Mouse (Mus musculus) activated CD4-positive, CD25-positive, alpha-beta regulatory T cell, adult 4 months (primary cell): ENCODE data around the gene Cat. TPM values are rescaled to one million over a fixed set of nuclear protein-coding genes. Genes with fewer than 3 reads are reported as not detected.

ENCODE experiments used
- ATAC-seq: one replicate; pipeline ENCODE4 v1.8.0; 2017
- polyA plus RNA-seq, 2 experiments: library from polyadenylated mRNA; unstranded; fragments of 100-300 nt; shearing (Covaris generic); gene quantifications; one replicate each; pipeline ENCODE4 v1.2.1; 2017

The Cat gene
- polyA plus RNA-seq: 100 to 1,000 TPM; 104 to 110 TPM

- ATAC-seq: peak; percentile 98
Observed at GRCm38 (mm10) chr2:103484617-103485401, at the start of gene Cat. Gene Cat (minus strand): TSS chr2:103485160.

GRCm38 (mm10) chr2:103525596-103525995, 40.6 kb upstream of the Cat start:
- ATAC-seq: no peak

- ATAC-seq: no peak
Observed at GRCm38 (mm10) chr2:103516472-103516871, 31.5 kb upstream of the Cat start.

- ATAC-seq: no peak
Observed at GRCm38 (mm10) chr2:103515513-103516180, 30.7 kb upstream of the Cat start.

- ATAC-seq: no peak
Observed at GRCm38 (mm10) chr2:103512066-103512795, 27.3 kb upstream of the Cat start.

GRCm38 (mm10) chr2:103511631-103512030, 26.7 kb upstream of the Cat start:
- no peak for ATAC-seq

- no peak for ATAC-seq
Observed at GRCm38 (mm10) chr2:103511042-103511441, 26.1 kb upstream of the Cat start.

GRCm38 (mm10) chr2:103507651-103508050, 22.7 kb upstream of the Cat start:
- no peak for ATAC-seq

GRCm38 (mm10) chr2:103505956-103506355, 21.0 kb upstream of the Cat start:
- ATAC-seq: no peak

GRCm38 (mm10) chr2:103504463-103504862, 19.5 kb upstream of the Cat start:
- no peak for ATAC-seq

- no peak for ATAC-seq
Observed at GRCm38 (mm10) chr2:103500769-103501168, 15.8 kb upstream of the Cat start.

- ATAC-seq: no peak
Observed at GRCm38 (mm10) chr2:103495633-103496418, 10.9 kb upstream of the Cat start.

GRCm38 (mm10) chr2:103493827-103494226, 8.9 kb upstream of the Cat start:
- no peak for ATAC-seq

- ATAC-seq: no peak
Observed at GRCm38 (mm10) chr2:103492526-103492925, 7.6 kb upstream of the Cat start.

GRCm38 (mm10) chr2:103483986-103484520, 907 bp downstream of the Cat start:
- ATAC-seq: no peak

- ATAC-seq: no peak
Observed at GRCm38 (mm10) chr2:103483289-103483985, 1.5 kb downstream of the Cat start.

GRCm38 (mm10) chr2:103481314-103482231, 3.4 kb downstream of the Cat start:
- no peak for ATAC-seq

GRCm38 (mm10) chr2:103480871-103481270, 4.1 kb downstream of the Cat start:
- ATAC-seq: no peak

GRCm38 (mm10) chr2:103480240-103480639, 4.7 kb downstream of the Cat start:
- ATAC-seq: no peak

GRCm38 (mm10) chr2:103478326-103478725, 6.6 kb downstream of the Cat start:
- no peak for ATAC-seq
